ENCODE assay signal across 8 mouse cellular contexts in the genomic region with DNA sequence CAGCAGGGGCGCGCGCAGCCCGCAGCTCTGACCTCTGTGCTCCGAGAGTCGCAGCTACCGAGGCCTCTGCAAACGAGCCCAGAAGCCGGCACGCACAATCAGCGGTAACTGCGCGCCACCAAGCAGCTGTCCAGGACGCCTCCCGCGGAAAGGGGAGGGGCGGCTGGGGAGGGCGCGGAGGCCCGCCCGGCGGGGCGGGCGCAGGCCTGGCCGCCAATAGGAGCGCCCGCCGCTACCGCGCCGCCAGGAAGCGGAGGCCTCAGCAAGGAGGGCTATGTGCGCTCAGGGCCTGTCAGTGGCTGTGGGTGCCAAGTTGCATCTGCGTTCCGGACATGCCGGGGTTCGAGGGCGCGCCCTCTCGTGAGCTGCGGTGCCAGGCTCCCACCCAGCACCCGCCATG.
DNase-seq lines count a peak whose midpoint lies in the region; ATAC-seq and TF ChIP-seq lines count a peak whose summit lies in the region.
"Not testable (repeated sequence)": the region's sequence is repeated elsewhere in the genome, so short reads cannot be mapped to it uniquely, and the experiment has no call there.

No protein-coding gene starts in this region.

- not testable (repeated sequence) for ATAC-seq in liver, embryonic 15.5 days (ENCODE audit: insufficient read depth); midbrain, postnatal 0 days (ENCODE audit: low FRiP score)
- ATAC-seq in stomach, embryonic 16.5 days (ENCODE audit: insufficient read depth, low FRiP score), result peak; percentile 86; the same call in 1 of the 2 replicates

- not testable (repeated sequence) for H3K27me3 ChIP-seq in liver, embryonic 15.5 days; midbrain, postnatal 0 days (ENCODE audit: insufficient read depth, low read length); stomach, embryonic 16.5 days (ENCODE audit: control insufficient read depth, insufficient read depth, low read length)

- DNase-seq in Muller cell, postnatal 12 days (ENCODE audit: inconsistent ontology term), result peak; percentile 3
- peak; percentile 65 for DNase-seq in embryo, embryonic 10 days (ENCODE audit: low spot score)
- DNase-seq in frontal cortex, postnatal 10 days (ENCODE audit: low spot score in 2 of 2), result peak; percentile 3 to 7
- DNase-seq in heart, postnatal 4 days, result peak; percentile 54
- DNase-seq in kidney, postnatal 4 days, result peak; percentile 63 to 70
- peak; percentile 25 for DNase-seq in midbrain, postnatal 0 days (ENCODE audit: low spot score)

- not testable (repeated sequence) for TF ChIP-seq CTCF in midbrain, postnatal 0 days (IDR thresholded peaks at IDR 0.05)

- H3K36me3 ChIP-seq in liver, embryonic 15.5 days (replicated peaks); midbrain, postnatal 0 days (ENCODE audit: insufficient read depth, low read length); stomach, embryonic 16.5 days (ENCODE audit: control insufficient read depth, insufficient read depth, low read length): not testable (repeated sequence)

- WGBS in liver, embryonic 15.5 days (ENCODE audit: insufficient replicate concordance), result under 1% methylated on average over 37 of the region's 42 CpGs
- WGBS in midbrain, postnatal 0 days, result 4% methylated on average over 31 of the region's 42 CpGs
- under 1% methylated on average over 35 of the region's 42 CpGs for WGBS in stomach, embryonic 16.5 days

- H3K9ac ChIP-seq in liver, embryonic 15.5 days; midbrain, postnatal 0 days (replicated peaks; ENCODE audit: low read length, poor library complexity, severe bottlenecking): not testable (repeated sequence)
- H3K9ac ChIP-seq in stomach, embryonic 16.5 days (ENCODE audit: low read length), result peak overlapping the region; percentile 60

- not testable (repeated sequence) for H3K27ac ChIP-seq in liver, embryonic 15.5 days (replicated peaks); midbrain, postnatal 0 days (ENCODE audit: low read depth, low read length); stomach, embryonic 16.5 days (ENCODE audit: low read length)

- not testable (repeated sequence) for H3K9me3 ChIP-seq in liver, embryonic 15.5 days (replicated peaks); midbrain, postnatal 0 days (ENCODE audit: low read length); stomach, embryonic 16.5 days (replicated peaks; ENCODE audit: control insufficient read depth, low read length)

- not testable (repeated sequence) for H3K4me1 ChIP-seq in liver, embryonic 15.5 days (replicated peaks); midbrain, postnatal 0 days (ENCODE audit: insufficient read depth, low read length); stomach, embryonic 16.5 days (ENCODE audit: control insufficient read depth, insufficient read depth, low read length)

- peak overlapping the region; percentile 20; the same call in 1 of the 2 replicates for H3K4me3 ChIP-seq in liver, embryonic 15.5 days (replicated peaks)
- peak overlapping the region; percentile 32 for H3K4me3 ChIP-seq in midbrain, postnatal 0 days (ENCODE audit: low read depth, low read length)
- peak overlapping the region; percentile 45 for H3K4me3 ChIP-seq in stomach, embryonic 16.5 days (replicated peaks; ENCODE audit: low read length)

- peak overlapping the region; percentile 32 for H3K4me2 ChIP-seq in liver, embryonic 15.5 days
- H3K4me2 ChIP-seq in midbrain, postnatal 0 days (ENCODE audit: low read depth, low read length, poor library complexity, severe bottlenecking), result peak overlapping the region; percentile 20; the same call in 1 of the 2 replicates
- H3K4me2 ChIP-seq in stomach, embryonic 16.5 days (ENCODE audit: low read depth, low read length), result peak overlapping the region; percentile 44

Comparison
In these comparisons a context has a peak if more than half of its experiments do, and no peak if none do; other contexts are left out.
1. DNase-seq: peak in every context shown above with its lines; median percentile 66 in kidney, postnatal 4 days; 65 in embryo, embryonic 10 days; 54 in heart, postnatal 4 days; 25 in midbrain, postnatal 0 days; 5 in frontal cortex, postnatal 10 days; 3 in Muller cell, postnatal 12 days.